Mouse (Mus musculus) lung, postnatal 25 days (tissue): ENCODE results near the gene Gcgr.

Experiments used
- DNase-seq: peaks from one replicate; pipeline ENCODE4 v3.0.0; 2022; ENCODE audit warnings: low spot score

The Gcgr gene

GRCm38 (mm10) chr11:120530085-120530964 is at the start of gene Gcgr:
TSS of gene Gcgr (plus strand) at chr11:120530699.
- no peak for DNase-seq

- no peak for DNase-seq
Observed at GRCm38 (mm10) chr11:120483448-120483934, 47.0 kb upstream of the Gcgr start.

- peak; percentile 90 for DNase-seq
Observed at GRCm38 (mm10) chr11:120484265-120484981, 46.1 kb upstream of the Gcgr start, which contains the start of gene Mrpl12. TSS of gene Mrpl12 (plus strand) at chr11:120484613.

- DNase-seq = no peak
Observed at GRCm38 (mm10) chr11:120485251-120485650, 45.2 kb upstream of the Gcgr start.

- DNase-seq = no peak
Observed at GRCm38 (mm10) chr11:120488516-120488915, 42.0 kb upstream of the Gcgr start.

GRCm38 (mm10) chr11:120489054-120489761 is 41.3 kb upstream of the Gcgr start:
- DNase-seq = peak; percentile 87

- no peak for DNase-seq
Observed at GRCm38 (mm10) chr11:120490291-120491046, 40.0 kb upstream of the Gcgr start.

GRCm38 (mm10) chr11:120491317-120492023 is 39.0 kb upstream of the Gcgr start, which contains the start of gene Slc25a10:
TSS of gene Slc25a10 (plus strand) at chr11:120491840.
- DNase-seq = peak; percentile 92

GRCm38 (mm10) chr11:120492024-120492877 is 38.2 kb upstream of the Gcgr start:
- DNase-seq = no peak

GRCm38 (mm10) chr11:120492878-120493203 is 37.7 kb upstream of the Gcgr start:
- DNase-seq = no peak

GRCm38 (mm10) chr11:120493351-120493750 is 37.1 kb upstream of the Gcgr start:
- DNase-seq = no peak

- no peak for DNase-seq
Observed at GRCm38 (mm10) chr11:120493911-120494310, 36.6 kb upstream of the Gcgr start.

GRCm38 (mm10) chr11:120497436-120497835 is 33.1 kb upstream of the Gcgr start:
- DNase-seq = no peak

GRCm38 (mm10) chr11:120498226-120498625 is 32.3 kb upstream of the Gcgr start:
- no peak for DNase-seq

- DNase-seq = no peak
Observed at GRCm38 (mm10) chr11:120498891-120499290, 31.6 kb upstream of the Gcgr start.

GRCm38 (mm10) chr11:120499894-120500293 is 30.6 kb upstream of the Gcgr start:
- no peak for DNase-seq

GRCm38 (mm10) chr11:120500357-120500756 is 30.1 kb upstream of the Gcgr start:
- peak; percentile 80 for DNase-seq

- DNase-seq = no peak
Observed at GRCm38 (mm10) chr11:120501018-120501417, 29.5 kb upstream of the Gcgr start.

- DNase-seq = no peak
Observed at GRCm38 (mm10) chr11:120501701-120502100, 28.8 kb upstream of the Gcgr start.

- DNase-seq = no peak
Observed at GRCm38 (mm10) chr11:120505661-120506060, 24.8 kb upstream of the Gcgr start.
